Mouse (Mus musculus): ENCODE results near the gene Mras. TPM values are rescaled to one million over a fixed set of nuclear protein-coding genes. Genes with fewer than 3 reads are reported as not detected.
A peak's percentile ranks its signal among the peaks of the same experiment; 100 is the strongest.

Mras gene
- total RNA-seq, 2 experiments from 2014 or later: 4.1 to 6.8 TPM

GRCm38 (mm10) chr9:99411785-99412184, 25.4 kb downstream of the Mras start:
- DNase-seq: no peak

GRCm38 (mm10) chr9:99411093-99411492, 26.1 kb downstream of the Mras start:
- no peak for DNase-seq

- DNase-seq: no peak
Observed at GRCm38 (mm10) chr9:99409280-99409679, 27.9 kb downstream of the Mras start.

DNA sequence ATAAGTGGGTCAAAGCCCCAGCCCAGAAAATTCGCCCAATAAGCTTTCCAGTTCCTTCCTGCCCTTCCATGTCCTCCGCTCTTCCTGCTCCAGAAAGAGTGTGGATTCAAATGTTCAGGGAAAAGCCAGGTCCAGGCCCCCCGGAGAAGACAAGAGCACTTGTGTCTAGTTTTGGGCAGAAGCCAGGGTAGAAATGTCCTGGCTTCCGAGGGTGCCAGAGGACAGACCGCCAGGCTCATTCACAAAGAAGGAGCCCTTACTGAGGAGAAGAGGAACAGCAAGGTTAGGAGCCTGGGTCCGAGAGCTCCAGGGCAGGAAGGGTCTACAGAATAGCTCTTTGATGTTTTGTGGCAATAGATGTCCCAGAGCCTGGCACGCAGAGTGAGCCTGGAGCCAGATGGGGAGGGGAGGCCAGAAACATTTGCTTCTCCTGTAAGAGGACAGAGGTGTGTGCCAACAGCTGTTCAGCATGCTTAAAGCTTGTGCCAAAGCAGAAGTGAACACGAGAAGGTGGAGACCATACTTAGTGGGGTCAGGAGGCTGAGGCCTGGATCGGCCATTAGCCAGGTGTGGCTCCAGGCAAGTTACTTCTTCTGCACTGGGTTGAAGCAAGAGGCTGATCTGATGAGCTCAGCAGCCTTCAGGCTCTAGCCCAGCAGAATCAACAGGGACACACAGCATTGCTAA, 35.8 kb downstream of the Mras start:
- DNase-seq: peak; percentile 57

GRCm38 (mm10) chr9:99400781-99401180, 36.4 kb downstream of the Mras start:
- DNase-seq: no peak

DNA sequence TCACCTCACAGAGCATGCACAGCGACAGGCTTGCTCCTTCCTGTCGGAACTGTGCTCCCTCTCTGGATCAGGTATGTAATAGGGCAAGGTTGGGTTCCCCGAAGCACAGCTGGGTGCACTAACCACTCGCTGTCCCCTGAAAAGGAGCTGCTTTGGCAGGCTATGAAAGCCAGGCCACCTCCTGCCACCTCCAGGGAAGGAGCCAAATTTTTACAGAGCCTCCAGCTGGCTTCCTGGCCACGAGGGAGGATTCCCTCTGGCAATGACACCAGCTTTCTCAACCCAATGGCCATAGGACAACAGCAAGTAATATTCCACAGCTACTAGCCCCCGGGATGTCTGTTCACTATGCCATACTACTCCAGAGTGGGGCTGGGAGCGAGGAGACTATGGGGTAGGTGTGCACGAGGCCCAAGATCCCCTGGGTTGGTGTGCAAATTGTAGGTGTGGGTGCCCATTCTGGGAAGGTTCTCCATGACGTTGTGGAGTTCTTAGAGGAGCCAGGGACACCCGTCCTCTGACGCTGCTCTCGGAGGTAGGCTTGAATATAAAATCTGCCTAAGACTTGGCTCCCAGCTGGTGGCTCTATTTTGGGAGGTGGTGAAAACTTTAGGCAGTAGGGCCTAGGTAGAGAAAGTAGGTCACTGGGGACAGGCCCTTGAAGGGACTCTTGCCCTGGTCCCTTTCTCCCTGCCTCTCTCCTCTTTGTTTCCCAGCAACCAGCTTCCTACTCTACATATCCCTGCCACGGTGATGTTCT, 39.9 kb downstream of the Mras start:
- DNase-seq: peak; percentile 72

DNA sequence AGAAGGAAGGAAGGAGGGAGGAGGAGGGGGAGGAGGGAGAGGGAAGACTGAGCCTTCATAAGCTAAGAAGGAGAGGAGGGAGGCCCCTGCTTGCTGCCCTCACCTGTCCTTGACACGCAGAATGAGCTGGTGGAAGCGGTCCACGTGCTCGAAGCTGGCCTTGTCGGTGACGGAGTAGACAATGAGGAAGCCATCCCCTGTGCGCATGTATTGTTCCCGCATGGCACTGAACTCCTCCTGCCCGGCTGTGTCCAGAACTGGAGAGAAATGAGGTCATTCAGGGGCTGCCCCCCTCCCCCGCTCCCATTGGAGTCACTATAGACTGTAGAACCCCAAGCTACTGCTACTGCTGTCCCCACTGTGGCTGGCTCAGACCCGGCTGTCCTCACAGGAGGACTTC, 42.8 kb downstream of the Mras start:
- no peak for DNase-seq

DNA sequence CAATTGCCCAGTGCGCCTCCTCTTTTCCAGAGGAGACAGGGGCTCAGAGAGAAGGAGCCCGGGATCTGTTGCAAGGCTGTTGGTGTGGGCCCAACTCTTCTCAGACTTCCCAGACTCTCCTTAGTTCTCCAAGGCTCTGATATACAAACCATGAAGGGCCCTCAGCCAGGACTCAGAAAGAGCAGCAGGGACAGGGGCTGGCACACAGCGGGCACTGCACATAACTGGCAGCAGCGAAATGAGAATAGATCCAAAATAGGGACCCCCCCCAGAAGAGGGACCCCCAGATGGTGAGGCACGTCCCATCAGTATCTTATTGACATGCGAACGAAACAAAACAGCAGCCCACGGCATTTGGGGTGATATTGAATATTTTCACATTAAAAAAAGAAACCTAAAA, 44.0 kb downstream of the Mras start:
- no peak for DNase-seq

DNA sequence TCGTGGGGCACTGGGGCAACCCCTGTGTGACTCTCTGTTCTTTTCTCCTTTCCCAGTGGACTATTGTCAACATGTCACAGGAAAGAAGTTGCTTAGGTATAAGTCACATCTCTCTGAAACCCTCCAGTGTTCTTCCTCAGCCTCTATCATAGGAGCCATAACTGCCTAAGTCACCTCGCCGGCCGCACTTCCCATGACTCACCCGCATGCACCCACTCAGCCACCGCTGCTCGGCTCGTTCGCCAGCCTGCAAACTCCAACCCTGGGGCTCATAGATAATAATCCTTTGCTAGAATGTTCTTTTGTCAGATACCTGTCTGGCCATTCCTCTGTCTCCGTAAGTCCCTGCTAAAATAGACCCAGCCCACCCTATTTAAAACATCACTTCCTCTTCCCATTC, 45.6 kb downstream of the Mras start:
- no peak for DNase-seq

DNA sequence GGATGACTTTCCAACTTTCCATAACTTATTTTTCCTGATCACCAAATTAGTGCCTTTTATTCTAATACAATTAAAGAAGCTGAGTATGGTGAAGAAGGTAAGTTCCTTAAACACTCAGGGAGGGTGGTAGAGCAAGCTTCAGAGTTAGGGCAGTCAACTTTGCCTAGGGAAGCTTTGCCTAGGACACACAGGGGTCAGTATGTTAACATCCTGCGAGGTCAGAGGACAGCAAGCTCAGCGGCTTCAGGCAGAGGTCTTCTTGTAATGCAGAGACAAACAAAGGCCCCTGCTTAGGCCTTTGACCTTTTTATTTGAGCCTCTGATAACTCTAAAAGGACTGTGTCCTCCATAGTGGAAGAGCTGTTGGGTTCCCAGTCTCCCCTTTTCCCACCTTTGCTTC, 46.5 kb downstream of the Mras start:
- no peak for DNase-seq

DNA sequence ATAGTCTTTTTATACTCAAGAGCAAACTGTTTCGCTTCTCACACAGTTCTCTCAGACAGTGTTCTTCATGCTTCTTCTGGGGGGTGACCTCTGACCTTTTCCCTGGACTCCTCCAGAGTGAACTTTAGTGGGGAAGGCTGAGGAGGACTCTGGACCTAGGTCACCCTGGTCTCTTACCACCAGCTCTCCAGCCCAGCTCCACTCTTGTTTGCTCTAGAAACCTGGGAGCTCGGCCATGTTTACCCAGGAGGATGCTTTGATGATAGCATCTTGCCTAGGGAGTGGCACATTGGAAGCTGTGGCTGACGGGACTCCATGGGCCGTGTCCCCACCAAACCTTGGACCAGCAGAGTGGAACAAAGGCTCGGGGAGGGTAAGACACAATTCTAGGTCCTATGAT, 47.0 kb downstream of the Mras start:
- no peak for DNase-seq

GRCm38 (mm10) chr9:99389506-99389905, 47.7 kb downstream of the Mras start:
- no peak for DNase-seq

DNA sequence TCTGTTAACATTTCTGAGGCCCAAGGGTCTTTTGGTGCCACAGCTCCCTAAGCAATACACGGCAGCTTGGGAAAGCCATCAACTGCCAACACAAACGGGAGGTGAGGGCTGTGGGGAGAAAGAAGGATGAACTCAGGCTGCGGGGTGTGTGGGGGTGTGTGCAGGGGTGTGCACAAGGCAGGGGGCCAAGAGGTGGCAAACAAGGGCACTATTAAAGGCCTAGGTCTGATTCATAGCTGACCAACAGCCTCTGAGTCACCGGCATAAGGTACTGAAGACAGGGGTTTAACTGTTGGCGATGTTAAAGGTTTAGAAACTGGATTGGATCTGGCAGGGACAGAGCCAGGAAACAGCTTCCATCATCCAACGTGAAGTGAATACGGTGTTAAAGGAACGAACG, 48.3 kb downstream of the Mras start:
- no peak for DNase-seq

GRCm38 (mm10) chr9:99388078-99388477, 49.1 kb downstream of the Mras start:
- no peak for DNase-seq

GRCm38 (mm10) chr9:99382556-99382955, 54.6 kb downstream of the Mras start:
- DNase-seq: no peak

- DNase-seq: no peak
Observed at GRCm38 (mm10) chr9:99379194-99379593, 58.0 kb downstream of the Mras start.

DNA sequence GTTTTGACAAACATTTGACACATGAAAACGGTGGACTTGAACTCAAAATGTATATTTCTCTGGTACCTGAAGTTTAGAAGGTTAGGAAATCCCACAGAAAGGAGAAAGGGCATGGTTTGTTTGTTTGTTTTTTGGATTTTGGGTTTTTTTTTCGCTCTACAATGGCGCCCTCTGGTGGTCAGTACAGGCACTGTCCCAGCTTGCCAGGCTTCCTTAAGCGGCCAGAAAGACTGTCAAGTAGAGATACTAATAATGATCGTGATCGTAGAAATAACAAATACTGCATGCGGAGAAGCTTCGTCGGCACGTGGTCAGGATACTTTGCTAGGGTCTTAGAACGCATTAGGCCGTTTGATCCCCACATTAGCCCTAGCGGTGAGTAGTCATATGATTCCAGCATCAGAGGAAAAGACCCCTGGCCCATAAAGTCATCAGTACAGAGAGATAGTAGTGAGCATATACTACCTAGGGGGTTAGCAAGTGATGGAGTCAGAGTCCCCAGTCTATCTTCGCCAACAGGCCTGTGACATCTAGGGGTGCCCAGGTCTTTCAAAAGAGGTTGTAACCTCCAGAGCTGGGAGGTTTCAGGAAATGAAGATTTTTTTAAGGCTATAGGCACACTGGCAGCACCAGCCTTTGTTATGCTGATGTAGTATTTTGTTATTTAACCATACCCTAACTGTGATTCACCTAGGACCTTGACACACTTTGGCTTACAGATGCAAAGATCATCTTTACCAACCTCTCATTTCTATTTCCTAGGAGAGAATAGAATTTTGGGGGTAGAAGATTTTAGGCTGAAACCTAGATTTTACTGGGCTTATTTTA, 60.4 kb downstream of the Mras start:
- DNase-seq: peak; percentile 32

- no peak for DNase-seq
Observed at GRCm38 (mm10) chr9:99368431-99368830, 68.8 kb downstream of the Mras start.

DNA sequence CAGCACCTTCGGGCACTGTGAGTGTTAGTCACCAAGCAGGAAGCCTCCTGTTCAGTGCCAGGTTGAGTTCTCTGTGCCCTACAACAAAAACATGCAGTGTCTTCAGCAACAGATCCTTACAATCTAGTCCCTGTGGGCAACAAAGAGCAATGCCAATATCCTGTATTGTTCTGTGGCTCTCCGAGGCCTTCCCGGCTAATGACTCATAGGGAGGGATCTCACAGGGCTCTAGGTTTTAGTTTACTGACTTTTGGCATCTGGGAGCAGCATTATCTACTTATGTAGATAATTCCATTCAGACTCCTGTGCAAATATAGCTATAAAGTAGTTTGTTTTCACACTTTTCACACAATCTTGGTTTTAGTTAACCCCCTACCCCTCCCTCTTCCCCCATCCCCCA, 71.3 kb downstream of the Mras start:
- no peak for DNase-seq

- no peak for DNase-seq
Observed at GRCm38 (mm10) chr9:99363076-99363475, 74.1 kb downstream of the Mras start.

DNA sequence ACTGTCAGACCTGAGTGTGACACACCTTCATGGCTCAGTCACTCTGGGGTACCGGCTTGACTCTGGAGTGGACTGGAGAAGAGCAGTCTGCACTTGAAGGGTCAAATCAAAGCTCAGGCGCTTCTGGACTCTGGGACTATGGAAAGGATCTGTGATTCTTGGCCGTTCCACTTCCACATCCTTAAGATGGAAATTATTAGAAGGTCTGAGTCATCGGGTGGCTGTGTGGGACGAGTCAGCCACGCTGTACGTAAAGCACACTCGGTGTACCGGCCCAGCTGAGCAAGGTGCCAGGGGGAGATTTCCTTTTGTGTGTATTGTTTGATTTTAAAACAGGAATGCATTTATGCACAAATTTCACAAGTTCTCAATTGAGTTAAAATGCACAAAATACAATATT, 75.2 kb downstream of the Mras start:
- no peak for DNase-seq

GRCm38 (mm10) chr9:99359012-99359411, 78.2 kb downstream of the Mras start:
- DNase-seq: no peak

Data from gastrocnemius, postnatal 25 days (tissue).